Mouse (Mus musculus): Measurements from ENCODE around the gene Cacnb2.

GRCm38 (mm10) chr2:14774857-14775495, 172.1 kb downstream of the Cacnb2 start:
- TF ChIP-seq POLR2A (IDR thresholded peaks at IDR 0.05; ENCODE audit: extremely low read depth, insufficient read depth, low read length), result no peak
- no peak for TF ChIP-seq CTCF (IDR thresholded peaks at IDR 0.05; ENCODE audit: low read depth, low read length)

Data from liver, adult 2 months (tissue).